Mouse (Mus musculus) forebrain, embryonic 13.5 days (tissue): ENCODE data around the gene Mpped1. TPM values are rescaled to one million over a fixed set of nuclear protein-coding genes. Genes with fewer than 3 reads are reported as not detected.

Source experiments
- ATAC-seq: fragments of 200-750 bp; cut with Nextera tagmentation; 2 replicates; pipeline ENCODE4 v1.8.0; 2017
- H3K27ac ChIP-seq: fragments of 300-500 bp; sonication (generic); 2 replicates; pipeline ENCODE4 v1.5.1; 2015; ENCODE audit warnings: inconsistent platforms, mild to moderate bottlenecking, moderate library complexity
- H3K27me3 ChIP-seq: fragments of 300-500 bp; sonication (generic); 2 replicates; pipeline ENCODE4 v1.6.1; 2015; ENCODE audit warnings: mild to moderate bottlenecking, inconsistent platforms
- H3K36me3 ChIP-seq: fragments of 300-500 bp; sonication (generic); 2 replicates; pipeline ENCODE4 v1.6.1; 2015; ENCODE audit warnings: mild to moderate bottlenecking, inconsistent platforms; ENCODE audit not compliant: poor library complexity, severe bottlenecking
- H3K4me1 ChIP-seq: fragments of 300-500 bp; sonication (generic); 2 replicates; pipeline ENCODE4 v1.6.1; 2015; ENCODE audit warnings: inconsistent platforms
- H3K4me2 ChIP-seq: fragments of 300-500 bp; sonication (generic); 2 replicates; pipeline ENCODE4 v1.6.1; 2015; ENCODE audit warnings: inconsistent platforms, mild to moderate bottlenecking, moderate library complexity
- H3K4me3 ChIP-seq: fragments of 300-500 bp; sonication (generic); 2 replicates; pipeline ENCODE4 v1.5.1; 2015; ENCODE audit warnings: mild to moderate bottlenecking, inconsistent platforms
- H3K9ac ChIP-seq: fragments of 300-500 bp; sonication (generic); 2 replicates; pipeline ENCODE4 v1.6.1; 2015; ENCODE audit warnings: mild to moderate bottlenecking, inconsistent platforms
- H3K9me3 ChIP-seq: fragments of 300-500 bp; sonication (generic); replicated peaks from 2 replicates; pipeline ENCODE4 v1.6.1; 2016; ENCODE audit warnings: inconsistent platforms
- WGBS: fragments of 180-500 bp; shearing (Covaris S2); methylation state at CpG from one replicate; pipeline ENCODE4 v1.1.7; 2015; 5-methylcytosine and 5-hydroxymethylcytosine counted together
- polyA plus RNA-seq: library from polyadenylated mRNA; unstranded; fragments of >200 nt; fragmentation: Nextera tagmentation; extraction: Ambion mirVana; gene quantifications from 2 replicates; pipeline ENCODE4 v1.2.1, GENCODE M21; 2015

Gene Mpped1
- polyA plus RNA-seq, 1 experiment from 2014 or later: 104 TPM

- ATAC-seq: peak; percentile 89
- WGBS: 68% methylated on average over 8 of the region's 8 CpGs
- Histone ChIP-seq H3K27ac (peak overlapping the region; percentile 60), H3K9me3 (no peaks in the 10 kb centered on the region), H3K4me3 (no peak overlapping the region), H3K9ac (no peak overlapping the region), H3K4me1 (peaks cover 35% of the 10 kb centered on the region), H3K27me3 (no peaks in the 10 kb centered on the region), H3K4me2 (no peak overlapping the region), H3K36me3 (no peaks in the 10 kb centered on the region)
These were observed 7.8 kb upstream of the Mpped1 start for GRCm38 (mm10) chr15:83771346-83772053.

DNA sequence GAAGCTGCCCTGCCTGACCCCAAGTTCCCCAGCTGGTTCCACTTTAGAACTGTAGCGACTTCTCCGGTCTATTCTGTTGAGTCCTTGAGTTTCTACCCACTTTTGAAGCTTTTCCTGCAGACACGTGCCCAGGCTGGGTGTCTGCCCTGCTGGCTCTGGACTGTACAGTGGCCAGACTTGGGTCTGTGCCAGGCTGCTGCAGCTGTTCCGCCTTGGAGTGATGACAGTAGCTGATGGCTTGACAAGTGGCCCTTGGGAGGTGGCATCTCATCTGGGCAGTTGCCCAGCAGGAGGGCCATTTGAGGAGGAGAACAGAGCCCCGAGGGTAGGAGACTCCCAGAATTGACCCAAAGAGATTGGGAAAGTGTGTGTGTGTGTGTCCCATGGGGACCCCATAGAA lies 6.8 kb upstream of the Mpped1 start:
- ATAC-seq: 0 out of 2 replicates have a peak, but pooled peaks have one; percentile 36
- Histone ChIP-seq H3K27me3 (0 out of 2 replicates have a peak, but pooled peaks cover under 1% of the 10 kb centered on the region), H3K4me3 (no peak overlapping the region), H3K36me3 (no peaks in the 10 kb centered on the region), H3K27ac (peak overlapping the region; percentile 60; the same call in 1 of the 2 replicates), H3K4me1 (peaks cover 33% of the 10 kb centered on the region), H3K9ac (no peak overlapping the region), H3K9me3 (no peaks in the 10 kb centered on the region), H3K4me2 (no peak overlapping the region)
- 69% methylated on average over 5 of the region's 5 CpGs for WGBS

GRCm38 (mm10) chr15:83772953-83773352 lies 6.3 kb upstream of the Mpped1 start:
- WGBS: 86% methylated on average over 4 of the region's 4 CpGs

DNA sequence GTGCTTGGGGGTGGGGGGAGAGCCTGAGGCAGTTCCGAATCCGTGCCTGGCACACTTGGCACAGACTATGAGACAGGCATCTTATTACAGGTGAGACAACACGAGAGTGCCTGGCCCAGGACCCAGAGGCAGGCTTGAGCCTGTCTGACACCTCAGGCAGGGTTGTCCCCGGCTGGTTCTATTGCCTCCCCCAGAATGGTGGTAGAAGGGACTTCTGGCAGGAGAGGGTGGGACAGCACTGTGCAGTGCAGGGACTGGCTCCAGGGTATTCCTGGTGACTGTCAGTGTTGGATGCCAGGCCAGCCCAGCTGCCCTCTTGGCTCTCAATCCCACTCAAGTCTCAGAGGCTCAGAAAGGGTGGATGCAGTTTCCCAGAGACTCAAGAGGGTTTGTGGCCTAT lies 4.3 kb upstream of the Mpped1 start:
- Histone ChIP-seq H3K9ac (no peak overlapping the region), H3K27me3 (peaks cover 17% of the 10 kb centered on the region; the same call in 1 of the 2 replicates), H3K36me3 (no peaks in the 10 kb centered on the region), H3K4me1 (peaks cover 38% of the 10 kb centered on the region), H3K27ac (peak overlapping the region; percentile 12; the same call in 1 of the 2 replicates), H3K4me3 (no peak overlapping the region), H3K4me2 (no peak overlapping the region), H3K9me3 (no peaks in the 10 kb centered on the region)
- WGBS: 58% methylated on average over 4 of the region's 4 CpGs
- peak; percentile 38; the same call in 1 of the 2 replicates for ATAC-seq

More at GRCm38 (mm10) chr15:83772953-83773352, 6.3 kb upstream of the Mpped1 start:
- no peak for ATAC-seq
- H3K9ac ChIP-seq: no peak overlapping the region
- no peaks in the 10 kb centered on the region for H3K36me3 ChIP-seq
- no peak overlapping the region for H3K27ac ChIP-seq
- H3K27me3 ChIP-seq: 0 out of 2 replicates have a peak, but pooled peaks cover 6% of the 10 kb centered on the region
- peaks cover 33% of the 10 kb centered on the region for H3K4me1 ChIP-seq
- H3K4me3 ChIP-seq: no peak overlapping the region
- no peak overlapping the region for H3K4me2 ChIP-seq
- no peaks in the 10 kb centered on the region for H3K9me3 ChIP-seq

GRCm38 (mm10) chr15:83776265-83777000 lies 2.8 kb upstream of the Mpped1 start:
- peaks cover 17% of the 10 kb centered on the region; the same call in 1 of the 2 replicates for H3K27me3 ChIP-seq
- H3K4me3 ChIP-seq: no peak overlapping the region
- H3K9me3 ChIP-seq: no peaks in the 10 kb centered on the region
- peaks cover 44% of the 10 kb centered on the region for H3K4me1 ChIP-seq
- no peak overlapping the region for H3K9ac ChIP-seq
- H3K27ac ChIP-seq: no peak overlapping the region
- no peaks in the 10 kb centered on the region for H3K36me3 ChIP-seq
- H3K4me2 ChIP-seq: no peak overlapping the region
- 73% methylated on average over 6 of the region's 6 CpGs for WGBS
- ATAC-seq: no peak

GRCm38 (mm10) chr15:83777476-83777875 lies 1.8 kb upstream of the Mpped1 start:
- Histone ChIP-seq H3K27ac (no peak overlapping the region), H3K9me3 (no peaks in the 10 kb centered on the region), H3K4me1 (peaks cover 44% of the 10 kb centered on the region), H3K27me3 (peaks cover 17% of the 10 kb centered on the region; the same call in 1 of the 2 replicates), H3K4me2 (no peak overlapping the region), H3K36me3 (no peaks in the 10 kb centered on the region), H3K9ac (no peak overlapping the region), H3K4me3 (no peak overlapping the region)
- 81% methylated on average over 6 of the region's 6 CpGs for WGBS
- ATAC-seq: no peak

DNA sequence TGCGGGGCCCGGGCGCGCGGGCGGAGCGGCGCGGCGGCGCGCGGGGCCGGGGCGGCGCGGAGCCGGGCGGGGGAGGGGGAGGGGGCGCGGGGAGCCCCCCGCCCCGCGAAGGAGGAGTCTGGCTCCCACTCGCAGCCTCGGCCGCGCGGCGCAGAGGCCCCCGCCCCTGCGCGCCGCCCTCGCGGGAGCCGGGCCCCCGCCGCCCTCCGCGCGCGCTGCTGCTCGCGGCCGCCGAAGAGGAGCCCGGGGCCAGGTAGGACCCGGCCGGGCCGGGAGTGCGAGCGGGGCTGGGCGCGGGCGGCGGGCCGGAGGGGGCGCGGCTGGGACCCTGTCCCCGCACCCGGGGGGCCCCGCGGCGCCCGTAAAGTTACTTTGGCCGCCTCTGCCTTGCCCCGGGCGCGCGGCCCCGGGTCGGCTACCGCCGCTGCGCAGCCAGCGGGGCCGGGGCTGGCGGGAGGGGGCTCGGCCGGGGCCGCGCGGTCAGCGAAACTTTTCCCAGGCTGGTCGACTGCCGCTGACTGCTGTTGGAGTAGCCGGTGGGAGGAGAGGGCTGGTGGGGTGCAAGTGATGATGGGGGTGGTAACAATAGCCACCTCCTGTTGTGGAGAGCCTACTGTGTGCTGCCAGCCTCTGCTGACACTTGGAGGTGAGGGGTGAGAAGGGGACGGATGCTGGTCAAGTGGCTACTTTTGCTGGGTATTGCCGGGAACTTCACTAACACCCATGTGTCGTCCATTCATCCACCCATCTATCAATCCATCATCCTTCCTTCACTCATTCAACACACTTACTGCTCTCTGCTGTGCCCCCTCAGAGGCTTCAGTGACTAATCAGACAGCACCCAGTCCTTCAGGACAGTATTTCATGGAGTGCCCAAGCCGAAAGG lies 831 bp downstream of the Mpped1 start:
- peak; percentile 50 for ATAC-seq
- peak overlapping the region; percentile 74 for H3K27ac ChIP-seq
- H3K4me2 ChIP-seq: peak overlapping the region; percentile 82
- H3K27me3 ChIP-seq: peaks cover 17% of the 10 kb centered on the region; the same call in 1 of the 2 replicates
- H3K36me3 ChIP-seq: no peaks in the 10 kb centered on the region
- WGBS: 2% methylated on average over 33 of the region's 92 CpGs
- peak overlapping the region; percentile 72 for H3K4me3 ChIP-seq
- H3K9ac ChIP-seq: peak overlapping the region; percentile 84
- H3K9me3 ChIP-seq: no peaks in the 10 kb centered on the region
- H3K4me1 ChIP-seq: peaks cover 59% of the 10 kb centered on the region

GRCm38 (mm10) chr15:83781304-83781703 lies 2.0 kb downstream of the Mpped1 start:
- Histone ChIP-seq H3K27ac (peak overlapping the region; percentile 74), H3K36me3 (no peaks in the 10 kb centered on the region), H3K9ac (peak overlapping the region; percentile 84), H3K27me3 (peaks cover 17% of the 10 kb centered on the region; the same call in 1 of the 2 replicates), H3K4me1 (peaks cover 56% of the 10 kb centered on the region), H3K4me3 (peak overlapping the region; percentile 72), H3K9me3 (no peaks in the 10 kb centered on the region), H3K4me2 (peak overlapping the region; percentile 82)
- WGBS: 39% methylated on average over 11 of the region's 11 CpGs
- ATAC-seq: peak; percentile 59

DNA sequence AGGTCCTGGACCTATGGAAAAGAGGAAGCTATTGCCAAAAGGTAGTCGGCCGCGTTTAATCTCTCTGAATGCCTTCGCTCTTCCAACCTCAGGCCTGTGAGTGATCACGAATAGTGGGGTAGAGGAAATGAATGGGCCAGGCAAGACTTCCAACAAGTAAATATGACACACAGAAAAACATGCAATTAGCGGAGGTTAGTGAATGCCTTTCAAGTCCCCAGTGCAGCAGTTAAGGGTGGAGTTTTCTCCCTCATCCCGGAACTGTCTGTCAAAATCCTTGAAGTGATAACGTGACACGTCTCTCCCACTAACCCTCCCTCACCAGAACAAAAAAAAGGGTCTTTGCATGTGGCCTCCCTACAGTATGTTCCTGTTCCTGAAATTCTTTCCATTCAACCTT lies 3.0 kb downstream of the Mpped1 start:
- Histone ChIP-seq H3K9ac (peak overlapping the region; percentile 27; the same call in 1 of the 2 replicates), H3K4me1 (peaks cover 56% of the 10 kb centered on the region), H3K36me3 (no peaks in the 10 kb centered on the region), H3K9me3 (no peaks in the 10 kb centered on the region), H3K4me2 (peak overlapping the region; percentile 82), H3K27ac (peak overlapping the region; percentile 74; the same call in 1 of the 2 replicates), H3K27me3 (peaks cover 17% of the 10 kb centered on the region; the same call in 1 of the 2 replicates), H3K4me3 (peak overlapping the region; percentile 72)
- 19% methylated on average over 9 of the region's 9 CpGs for WGBS
- ATAC-seq: peak; percentile 22; the same call in 1 of the 2 replicates

GRCm38 (mm10) chr15:83784772-83785171 lies 5.5 kb downstream of the Mpped1 start:
- Histone ChIP-seq H3K4me3 (no peak overlapping the region), H3K4me1 (peaks cover 53% of the 10 kb centered on the region), H3K27me3 (no peaks in the 10 kb centered on the region), H3K27ac (0 out of 2 replicates have a peak overlapping the region, but pooled peaks have one; percentile 1), H3K36me3 (no peaks in the 10 kb centered on the region), H3K9ac (no peak overlapping the region), H3K9me3 (no peaks in the 10 kb centered on the region), H3K4me2 (peak overlapping the region; percentile 39)
- ATAC-seq: no peak
- 67% methylated on average over 9 of the region's 9 CpGs for WGBS

DNA sequence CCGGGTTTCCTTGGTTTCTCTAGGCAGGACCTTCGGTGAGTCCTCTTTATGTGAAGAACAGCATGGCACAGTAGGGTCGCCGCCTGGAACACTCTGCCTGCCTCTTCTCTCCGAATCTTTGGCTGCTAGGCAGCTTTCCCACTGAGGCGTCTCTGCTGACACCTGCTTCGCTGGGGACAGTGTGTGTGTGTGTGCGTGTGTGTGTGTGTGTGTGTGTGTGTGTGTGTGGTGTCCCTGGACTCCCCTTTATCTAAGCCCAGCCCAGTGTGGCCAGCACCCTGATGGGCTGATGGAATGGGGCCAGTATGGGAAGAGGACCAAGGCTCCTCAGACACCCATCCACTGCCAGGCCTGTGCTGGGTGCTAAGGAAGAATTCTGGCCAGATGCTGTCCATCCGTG lies 9.8 kb downstream of the Mpped1 start:
- H3K4me1 ChIP-seq: peaks cover 25% of the 10 kb centered on the region
- 64% methylated on average over 9 of the region's 9 CpGs for WGBS
- no peak overlapping the region for H3K4me3 ChIP-seq
- H3K36me3 ChIP-seq: peaks cover 5% of the 10 kb centered on the region; the same call in 1 of the 2 replicates
- no peak overlapping the region for H3K27ac ChIP-seq
- H3K9me3 ChIP-seq: no peaks in the 10 kb centered on the region
- H3K9ac ChIP-seq: no peak overlapping the region; the same call in 1 of the 2 replicates
- no peak for ATAC-seq
- no peak overlapping the region for H3K4me2 ChIP-seq
- H3K27me3 ChIP-seq: no peaks in the 10 kb centered on the region
